9 mouse cellular contexts compared by ENCODE assay signal in the genomic region with DNA sequence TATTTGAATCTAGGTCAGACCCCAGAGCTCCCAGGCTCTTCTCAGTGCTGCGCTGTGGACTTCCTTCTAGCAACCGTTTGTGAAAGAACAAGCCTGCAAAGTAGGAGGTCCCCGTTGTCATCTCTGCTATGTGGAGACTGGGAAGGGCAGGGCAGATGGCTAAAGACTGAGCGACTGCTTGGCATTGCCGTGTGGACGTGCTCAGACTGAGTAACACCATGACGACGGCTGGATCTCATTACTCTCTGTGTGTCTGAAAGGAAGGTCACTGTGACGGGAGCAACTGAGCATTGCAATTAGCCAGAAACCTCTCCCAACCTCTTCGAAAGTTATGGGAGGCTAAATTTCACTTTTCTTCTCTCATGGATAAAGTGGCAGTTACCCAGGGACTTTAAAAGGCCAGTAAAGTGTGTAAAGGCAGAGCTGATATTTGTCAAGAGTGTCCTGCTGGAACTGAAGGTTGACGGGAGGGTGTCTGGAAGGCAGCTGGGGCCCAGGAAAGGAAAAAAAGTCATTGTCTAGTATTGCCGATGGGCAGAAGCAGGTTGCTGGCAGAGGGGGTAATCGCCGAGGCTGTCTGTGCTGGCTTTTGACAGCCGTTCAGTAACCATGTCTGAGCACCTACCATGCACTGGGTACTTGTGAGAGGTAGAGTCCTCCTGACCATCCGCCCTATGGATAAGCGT. TPM values are rescaled to one million over a fixed set of nuclear protein-coding genes. Genes with fewer than 3 reads are reported as not detected.
DNase-seq lines count a peak whose midpoint lies in the region; ATAC-seq lines count a peak whose summit lies in the region.
"Had no signal": no experiment of that assay in that cellular context is flagged by ENCODE, and none has a peak within 500 bp of the region (broad histone marks: within the 10 kb centered on the region; RNA-seq: fewer than 3 reads in every experiment).

No protein-coding gene starts in this region.

- no peaks in the 10 kb centered on the region for H3K9me3 ChIP-seq in forebrain, embryonic 14.5 days (replicated peaks; ENCODE audit: control insufficient read depth, low read length)
- no peaks in the 10 kb centered on the region for H3K9me3 ChIP-seq in neural tube, embryonic 13.5 days
- H3K9me3 ChIP-seq: heart, embryonic 15.5 days had no signal

- no peak overlapping the region for H3K4me3 ChIP-seq in forebrain, embryonic 14.5 days (ENCODE audit: low read depth, low read length)
- no peak overlapping the region for H3K4me3 ChIP-seq in neural tube, embryonic 13.5 days
- H3K4me3 ChIP-seq: heart, embryonic 15.5 days had no signal

- 55% methylated on average over 17 of the region's 17 CpGs for WGBS in forebrain, embryonic 14.5 days
- WGBS in neural tube, embryonic 13.5 days: 41% methylated on average over 17 of the region's 17 CpGs

- H3K27ac ChIP-seq in forebrain, embryonic 14.5 days (ENCODE audit: low read depth, low read length): peak overlapping the region; percentile 44
- peak overlapping the region; percentile 75 for H3K27ac ChIP-seq in neural tube, embryonic 13.5 days (replicated peaks)
- H3K27ac ChIP-seq: heart, embryonic 15.5 days had no signal

- H3K4me2 ChIP-seq in forebrain, embryonic 14.5 days (ENCODE audit: low read length): no peak overlapping the region; the same call in 1 of the 2 replicates
- peak overlapping the region; percentile 21 for H3K4me2 ChIP-seq in neural tube, embryonic 13.5 days
- H3K4me2 ChIP-seq: heart, embryonic 15.5 days had no signal

- H3K36me3 ChIP-seq in forebrain, embryonic 14.5 days (ENCODE audit: control insufficient read depth, insufficient read depth, low read length): no peaks in the 10 kb centered on the region
- H3K36me3 ChIP-seq in neural tube, embryonic 13.5 days: no peaks in the 10 kb centered on the region
- H3K36me3 ChIP-seq: heart, embryonic 15.5 days had no signal

- H3K4me1 ChIP-seq in forebrain, embryonic 14.5 days (ENCODE audit: control insufficient read depth, insufficient read depth, low read length): peaks cover 8% of the 10 kb centered on the region; the same call in 1 of the 2 replicates
- H3K4me1 ChIP-seq in neural tube, embryonic 13.5 days (replicated peaks): peaks cover 10% of the 10 kb centered on the region

- H3K9ac ChIP-seq in forebrain, embryonic 14.5 days (ENCODE audit: low read length): no peak overlapping the region
- H3K9ac ChIP-seq in neural tube, embryonic 13.5 days: no peak overlapping the region
- H3K9ac ChIP-seq: heart, embryonic 15.5 days had no signal

- DNase-seq in adrenal gland, adult 2 months: peak; percentile 43
- DNase-seq in adrenal gland, postnatal 4 days (ENCODE audit: low spot score in 2 of 2): no peak
- DNase-seq in adrenal gland, postnatal 36 days: peak; percentile 28 to 36
- peak; percentile 81 for DNase-seq in forebrain, embryonic 14.5 days (ENCODE audit: low spot score)
- DNase-seq in layer of hippocampus, adult 9-11 months: peak; percentile 12
- no peak for DNase-seq in thymus, postnatal 36 days
- no peak for DNase-seq in thymus, postnatal 10 days (ENCODE audit: low spot score in 2 of 2)

- no peaks in the 10 kb centered on the region for H3K27me3 ChIP-seq in forebrain, embryonic 14.5 days (replicated peaks; ENCODE audit: control insufficient read depth, insufficient read depth, low read length)
- no peaks in the 10 kb centered on the region for H3K27me3 ChIP-seq in neural tube, embryonic 13.5 days
- H3K27me3 ChIP-seq: heart, embryonic 15.5 days had no signal

- ATAC-seq in forebrain, embryonic 14.5 days: peak; percentile 97
- peak; percentile 98 for ATAC-seq in neural tube, embryonic 13.5 days (ENCODE audit: low read depth)

RNA-seq across cellular contexts. Expression of a gene that starts 36.0 kb away (rescaled TPM):
- total RNA-seq in adrenal gland, adult 2 months (2021): 1 to 10 TPM; 3.2 to 8.2 TPM
- 0.98 TPM in 2 replicates for polyA plus RNA-seq in adrenal gland, adult 2 months (2012; rRNA removed)
- 1 to 10 TPM; 6.9 to 7.7 TPM for total RNA-seq in adrenal gland, postnatal 4 days (2021)
- total RNA-seq in adrenal gland, postnatal 36 days (2021): 1 to 10 TPM; 7.0 to 8.1 TPM
- 1.2 and 1.3 TPM in 2 replicates for polyA plus RNA-seq in forebrain, embryonic 14.5 days (2014; fragmentation: Nextera tagmentation; extraction: Ambion mirVana)
- polyA plus RNA-seq in neural tube, embryonic 13.5 days (2015; fragmentation: Nextera tagmentation; extraction: Ambion mirVana): 4.9 and 7.5 TPM in 2 replicates

Comparison
In these comparisons a context has a peak if more than half of its experiments do, and no peak if none do; other contexts are left out.
1. DNase-seq: peak in adrenal gland, adult 2 months (single experiment), adrenal gland, postnatal 36 days (2 of 2), forebrain, embryonic 14.5 days (single experiment) and layer of hippocampus, adult 9-11 months (single experiment); none in adrenal gland, postnatal 4 days (0 of 2), thymus, postnatal 36 days (0 of 2) and thymus, postnatal 10 days (0 of 2).